Mouse (Mus musculus) stomach, postnatal 0 days (tissue): ENCODE data around the gene Fbxl17.

ENCODE experiments used
- CTCF ChIP-seq: IDR thresholded peaks from 2 replicates; pipeline ENCODE4 v1.5.1; 2016; ENCODE audit warnings: antibody characterized with exemption, low read depth, mild to moderate bottlenecking, moderate library complexity
- EP300 ChIP-seq: optimal IDR thresholded peaks from 2 replicates; pipeline ENCODE3; 2016; ENCODE audit warnings: antibody characterized with exemption

DNA sequence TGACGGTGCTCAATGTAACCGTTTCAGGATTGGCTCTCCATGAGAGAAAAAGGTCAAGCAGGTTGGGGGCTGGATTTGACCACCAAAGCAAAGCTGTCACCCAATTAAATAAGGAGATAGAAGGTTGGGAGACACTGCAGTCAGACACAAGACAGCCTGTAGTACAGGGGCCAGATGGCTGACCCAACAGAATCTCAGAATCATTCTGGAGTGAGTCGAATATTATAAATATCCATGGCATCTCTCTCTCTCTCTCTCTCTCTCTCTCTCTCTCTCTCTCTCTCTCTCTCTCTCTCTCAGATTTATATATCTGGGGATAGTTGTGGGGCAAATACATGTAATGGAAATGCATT is 487.3 kb downstream of the Fbxl17 start:
- no peak for TF ChIP-seq CTCF
- TF ChIP-seq EP300, result no peak
